Mouse (Mus musculus) urinary bladder, postnatal 14 days (tissue): ENCODE data around the gene Supt5.
"Not testable (repeated sequence)": the region's sequence is repeated elsewhere in the genome, so short reads cannot be mapped to it uniquely, and the experiment has no call there.

ENCODE experiments used
- DNase-seq: peaks from one replicate; pipeline ENCODE4 v3.0.0; 2021; ENCODE audit warnings: low spot score

Gene Supt5

DNA sequence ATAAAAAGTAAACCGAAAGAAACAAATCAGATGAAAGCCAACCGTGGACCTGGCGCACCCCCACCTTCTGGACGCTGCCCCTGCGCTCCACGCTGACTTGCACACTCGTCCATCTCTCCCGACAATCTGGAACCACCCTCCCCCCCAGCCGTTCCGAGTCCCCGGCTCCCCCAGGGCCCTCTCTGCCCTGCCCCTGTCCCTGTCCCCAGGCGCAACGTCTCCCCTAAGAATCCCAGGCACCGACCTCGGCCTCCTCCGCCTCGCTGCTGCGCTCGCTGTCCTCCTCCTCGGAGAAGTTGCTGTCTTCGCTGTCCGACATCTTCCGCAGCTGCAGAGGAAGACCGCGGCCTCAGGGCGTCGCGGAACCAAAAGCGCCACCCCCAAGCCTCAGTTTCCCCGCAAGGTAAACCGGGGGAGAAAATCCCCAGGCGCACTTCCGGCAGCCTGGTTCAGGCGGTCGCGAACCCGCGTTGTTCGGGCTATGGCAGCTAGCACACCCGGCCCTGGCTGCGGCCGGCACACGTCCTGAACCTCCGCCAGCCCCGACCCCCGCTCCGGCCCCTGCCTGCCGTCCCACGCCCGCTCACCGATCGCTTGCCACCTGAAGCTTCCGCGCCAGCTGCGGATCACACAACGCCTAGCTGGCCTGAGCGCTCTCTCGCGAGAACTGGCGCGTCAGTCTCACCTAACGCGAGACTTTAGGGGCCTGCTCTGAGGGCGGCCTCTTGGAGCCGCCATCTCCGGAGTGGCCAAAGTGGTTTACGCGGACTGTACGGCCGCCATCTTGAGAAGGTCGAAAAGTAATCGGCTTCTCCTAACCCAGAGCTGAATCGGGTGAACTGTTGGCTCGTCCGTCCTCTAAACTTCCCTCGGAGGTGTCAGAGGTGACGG, at the start of gene Supt5:
Gene Supt5, minus strand, starts transcription at position 639 of the 891 bp plus-strand sequence.
- peak; percentile 98 for DNase-seq

DNA sequence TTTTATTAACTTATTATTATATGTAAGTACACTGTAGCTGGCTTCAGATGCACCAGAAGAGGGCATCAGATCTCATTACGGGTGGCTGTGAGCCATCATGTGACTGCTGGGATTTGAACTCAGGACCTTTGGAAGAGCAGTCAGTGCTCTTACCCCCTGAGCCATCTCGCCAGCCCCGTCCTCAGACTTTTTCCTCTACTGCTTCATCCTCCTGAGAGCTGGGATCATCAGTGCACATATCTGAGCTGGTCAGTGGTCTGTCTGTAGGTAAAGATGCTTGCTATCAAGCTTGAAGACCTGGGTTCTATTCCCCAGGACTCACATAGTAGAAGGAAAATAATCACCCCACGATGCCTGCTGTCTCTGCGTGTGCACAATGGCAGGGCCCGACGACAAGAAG, 48.8 kb upstream of the Supt5 start:
- DNase-seq = not testable (repeated sequence)

DNA sequence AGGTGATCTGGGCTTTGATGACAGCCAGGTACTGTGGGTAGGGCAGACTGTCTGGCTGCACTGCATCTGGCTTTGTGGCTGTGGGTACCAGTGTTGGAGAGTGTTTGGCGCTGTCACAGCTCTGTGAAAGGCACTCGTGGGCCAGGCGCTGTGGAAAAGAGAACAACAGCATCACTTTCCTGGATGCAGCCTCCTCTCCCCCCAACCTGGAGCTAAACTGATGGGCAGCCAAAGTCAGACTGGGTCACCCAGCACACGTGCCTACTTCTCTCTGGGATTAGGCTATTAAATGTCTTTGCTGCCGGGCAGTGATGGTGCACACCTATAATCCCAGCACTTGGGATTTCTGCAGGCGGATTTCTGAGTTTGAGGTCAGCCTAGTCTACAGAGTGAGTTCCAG, 48.3 kb upstream of the Supt5 start:
- not testable (repeated sequence) for DNase-seq

DNA sequence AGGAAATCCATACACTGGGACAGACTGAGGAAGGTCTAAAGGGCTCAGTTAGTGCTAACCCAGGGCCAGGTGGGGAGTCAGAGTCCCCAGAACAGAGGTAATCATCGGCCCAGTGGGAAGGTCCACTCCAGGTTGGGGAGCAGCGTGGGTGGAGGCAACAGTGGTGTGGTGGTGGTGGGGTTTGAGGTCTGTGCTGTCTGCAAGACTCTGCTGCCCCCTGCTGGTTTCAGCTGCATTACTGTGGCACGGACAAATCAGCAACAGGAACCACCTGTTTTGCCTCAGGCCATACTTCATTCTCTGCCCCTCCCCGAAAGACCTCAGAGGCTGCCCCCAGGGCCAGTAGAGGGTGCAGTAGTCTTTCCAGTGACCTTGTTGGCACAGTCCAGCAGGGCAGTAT, 47.9 kb upstream of the Supt5 start:
- DNase-seq = peak; percentile 90

DNA sequence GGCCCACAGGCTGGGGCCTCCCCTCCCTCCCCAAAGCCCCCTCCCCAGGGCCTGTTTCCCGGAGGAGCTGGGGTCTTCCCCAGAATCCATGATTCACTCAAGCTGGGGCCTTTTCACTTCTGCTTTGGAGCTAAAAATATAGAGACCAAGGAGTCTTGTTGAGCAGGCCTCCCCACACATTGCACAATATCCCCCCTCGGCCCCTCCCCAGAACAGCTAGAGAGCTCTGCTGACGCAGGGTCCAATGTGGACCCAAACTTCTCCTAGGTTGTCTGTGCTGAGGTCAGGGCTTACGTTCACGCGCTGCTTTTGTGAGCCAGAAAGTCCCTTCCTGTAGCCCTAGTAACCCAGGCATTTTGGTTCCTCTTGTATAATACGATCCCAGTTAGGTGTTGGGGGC, 47.5 kb upstream of the Supt5 start:
- peak; percentile 29 for DNase-seq

DNA sequence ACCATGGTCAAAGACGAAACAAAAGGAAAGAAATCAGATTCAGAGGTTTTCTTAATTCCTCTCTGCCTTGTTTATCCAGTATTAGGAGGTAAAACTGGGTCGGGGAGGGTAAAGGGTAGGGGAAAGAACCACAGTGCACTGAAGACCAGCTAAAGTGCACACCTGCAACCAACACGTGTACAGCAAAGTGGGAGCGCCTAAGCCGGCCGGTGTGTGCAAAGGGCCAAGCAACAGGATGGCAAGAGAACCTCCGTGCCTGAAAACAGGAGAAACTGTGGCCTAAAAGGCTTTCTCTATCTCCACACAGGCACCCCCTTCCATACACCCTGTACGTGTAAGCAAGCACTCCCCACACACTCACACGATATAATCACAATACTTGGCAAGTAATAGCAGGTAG, 46.6 kb upstream of the Supt5 start:
- no peak for DNase-seq

DNA sequence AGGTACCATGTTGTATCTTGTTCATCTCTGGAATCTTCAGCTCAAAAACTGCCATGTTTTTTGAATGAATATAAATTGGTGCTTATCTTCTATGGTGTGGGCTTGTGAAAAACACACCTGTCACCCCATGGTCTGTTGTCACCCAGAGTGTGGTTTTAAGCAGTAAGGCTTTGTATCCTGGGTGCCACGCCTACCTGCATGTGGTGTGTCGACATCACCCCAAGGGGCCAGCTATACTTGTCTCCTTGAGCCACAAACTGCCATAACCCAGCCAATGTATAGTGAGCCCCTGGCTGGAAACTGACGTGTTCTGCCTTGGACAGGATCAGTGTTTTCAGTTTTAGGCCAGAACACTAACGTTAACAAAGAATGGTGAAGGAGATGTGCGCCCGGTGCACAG, 45.6 kb upstream of the Supt5 start:
- DNase-seq = no peak

DNA sequence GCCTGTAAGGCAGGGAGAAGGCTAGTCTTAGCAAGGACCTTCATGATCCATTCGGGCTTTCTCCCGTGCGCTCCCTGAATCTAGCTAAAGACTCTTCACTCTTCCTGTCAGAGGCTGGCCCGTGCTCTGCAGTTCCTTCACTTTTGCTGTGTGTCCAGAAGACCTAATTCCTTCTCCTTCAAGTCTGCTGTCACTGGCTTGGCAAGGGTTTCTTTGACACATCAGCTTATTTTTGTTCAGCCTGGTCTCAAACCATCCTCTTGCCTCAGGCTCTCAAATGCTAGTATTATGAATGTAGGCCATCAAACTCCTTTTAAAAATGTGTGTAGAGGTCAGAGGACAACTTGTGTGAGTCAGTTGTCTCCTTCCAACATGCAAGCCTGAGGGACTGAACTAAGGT, 45.1 kb upstream of the Supt5 start:
- no peak for DNase-seq

DNA sequence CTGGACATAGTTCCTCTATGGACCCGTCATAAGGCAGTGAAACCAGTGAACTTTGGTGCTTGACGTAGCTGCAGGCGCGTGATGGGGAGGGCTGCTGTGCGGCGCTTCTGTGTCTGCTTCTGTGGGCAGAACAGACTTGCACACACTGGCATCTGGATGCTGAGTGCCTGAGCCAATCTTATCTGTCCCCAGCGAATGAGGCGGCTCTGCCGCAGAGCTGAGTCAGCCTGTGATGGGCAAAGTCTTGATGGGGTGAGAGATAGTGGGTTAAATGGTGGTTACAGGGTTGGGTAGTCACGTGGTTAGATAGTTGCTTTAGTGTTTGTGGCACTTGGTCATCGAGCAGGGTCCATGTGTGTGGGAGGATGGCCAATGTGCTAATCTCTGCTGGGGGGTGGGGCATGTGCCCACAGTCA, 44.4 kb upstream of the Supt5 start:
- DNase-seq = peak; percentile 69

DNA sequence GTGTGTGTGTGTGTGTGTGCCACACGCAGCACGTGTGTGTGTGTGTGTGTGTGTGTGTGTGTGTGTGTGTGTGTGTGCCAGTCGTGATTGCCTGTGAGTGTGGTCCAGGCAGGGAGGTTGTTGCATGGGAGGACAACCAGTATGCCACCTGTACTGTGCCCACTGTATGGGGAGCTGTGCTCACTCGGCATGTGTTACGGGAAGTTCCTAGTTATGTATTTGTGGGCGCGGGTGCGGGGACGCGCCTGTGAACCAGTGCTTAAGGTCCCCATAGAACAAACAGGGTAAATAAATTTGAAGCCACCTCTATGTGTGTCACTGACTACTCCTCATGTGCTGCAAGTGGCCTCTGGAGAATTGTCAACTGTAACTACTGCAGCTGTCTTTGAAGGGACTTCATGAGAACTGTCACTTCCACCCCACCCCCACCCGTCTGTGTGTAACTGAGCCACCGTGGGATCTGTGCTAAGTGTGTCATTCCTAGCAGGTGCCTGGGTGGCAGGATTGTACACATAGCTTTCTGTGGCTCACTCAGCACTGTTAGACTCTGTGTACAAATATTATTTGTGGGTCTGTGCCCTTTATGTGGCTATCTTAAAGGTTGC, 43.9 kb upstream of the Supt5 start:
- DNase-seq = no peak

DNA sequence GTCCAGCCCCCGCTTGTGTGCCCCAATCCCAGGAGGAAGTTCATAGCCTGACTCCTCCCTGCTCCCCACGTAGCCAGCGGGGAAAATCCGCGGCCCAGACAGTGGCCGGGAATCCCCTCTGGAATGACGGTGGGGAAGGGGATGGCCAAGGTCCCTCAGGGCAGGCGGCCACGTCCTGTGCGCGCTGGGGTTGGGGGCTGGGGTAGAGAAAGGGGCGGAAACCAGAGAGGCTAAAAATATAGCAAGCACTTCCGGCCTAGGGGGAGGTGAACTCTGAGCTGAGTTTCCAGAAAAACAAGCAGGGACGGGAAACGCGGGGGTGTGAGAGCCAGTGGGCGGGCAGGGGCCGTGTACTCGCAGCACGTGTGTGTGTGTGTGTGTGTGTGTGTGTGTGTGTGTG, 43.4 kb upstream of the Supt5 start:
- DNase-seq = peak; percentile 91

DNA sequence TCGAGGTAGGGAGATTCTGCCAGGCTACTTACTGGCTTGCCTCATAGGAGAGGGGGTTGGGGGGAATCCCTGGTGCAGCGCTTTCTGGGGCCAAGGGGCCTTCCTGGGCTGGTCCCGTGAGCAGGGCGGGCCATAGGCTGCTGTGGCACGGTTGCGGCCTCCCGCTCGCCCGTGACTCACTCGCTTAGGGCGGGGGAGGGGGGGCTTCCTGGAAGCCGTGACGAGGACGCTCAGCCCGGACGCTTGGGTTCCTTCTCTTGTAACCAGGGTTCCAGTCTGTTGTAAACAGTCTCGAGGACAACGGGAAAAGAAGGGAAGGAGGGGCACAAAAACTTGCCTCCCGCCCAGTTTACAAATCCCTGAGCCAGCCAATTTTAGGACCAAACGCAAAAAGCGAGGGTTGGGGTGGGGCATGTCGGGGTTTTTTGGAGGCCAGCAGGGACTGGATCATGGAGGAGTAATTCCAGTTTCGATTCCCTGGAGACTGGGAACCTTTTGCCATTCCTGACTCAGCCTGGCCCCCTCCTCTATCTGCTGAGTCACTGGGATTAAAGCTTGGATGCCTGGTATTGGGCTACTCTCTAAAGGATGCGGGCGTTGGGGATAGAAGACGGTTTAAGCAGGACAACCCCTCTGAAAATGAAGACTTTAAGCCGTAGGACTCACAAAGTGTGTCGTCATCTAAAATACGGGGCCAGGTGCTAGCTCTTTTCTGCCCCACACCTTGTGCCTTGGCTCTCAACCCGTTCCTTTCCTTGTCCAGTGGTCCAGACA, 42.7 kb upstream of the Supt5 start:
- DNase-seq = peak; percentile 88

DNA sequence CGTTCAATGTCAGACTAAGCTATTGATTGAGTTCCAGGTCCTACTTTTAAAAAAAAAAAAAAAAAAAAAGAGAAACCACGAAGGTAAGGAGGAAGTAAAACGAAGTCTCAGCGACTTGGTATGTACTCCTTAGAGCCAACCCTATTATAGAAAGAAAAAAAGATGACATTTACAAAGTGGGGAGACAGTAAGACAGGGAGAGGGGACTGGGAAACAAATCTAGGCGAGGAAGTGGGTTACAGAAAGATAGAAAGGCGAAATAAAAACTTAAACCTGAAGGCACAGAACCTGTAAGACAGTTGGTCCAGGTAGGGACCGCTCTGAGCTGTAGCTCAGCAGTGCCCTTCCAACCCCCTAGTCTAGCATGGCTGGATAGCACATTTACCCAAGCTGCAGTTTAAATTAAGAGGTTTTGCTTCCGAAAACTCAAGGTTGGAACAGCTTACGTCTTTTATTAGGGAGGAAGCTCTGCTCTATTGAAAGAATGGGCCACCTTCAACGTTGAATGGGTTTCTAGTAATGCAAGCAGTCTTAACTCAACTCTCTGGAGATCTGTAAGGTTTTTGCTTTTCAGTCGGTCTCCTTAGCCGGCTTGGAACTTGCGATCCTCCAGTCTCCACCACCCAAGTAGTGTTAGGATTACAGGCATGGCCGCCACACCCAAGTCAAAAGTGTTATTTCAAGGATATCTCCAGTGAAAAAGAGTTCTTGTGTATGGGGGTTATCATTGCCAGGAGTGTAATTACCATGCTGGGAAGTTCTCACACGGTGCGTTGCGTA, 41.9 kb upstream of the Supt5 start, which contains the start of gene Zfp36:
Gene Zfp36, minus strand, starts transcription at position 17 of the 780 bp plus-strand sequence.
- DNase-seq = peak; percentile 3

DNA sequence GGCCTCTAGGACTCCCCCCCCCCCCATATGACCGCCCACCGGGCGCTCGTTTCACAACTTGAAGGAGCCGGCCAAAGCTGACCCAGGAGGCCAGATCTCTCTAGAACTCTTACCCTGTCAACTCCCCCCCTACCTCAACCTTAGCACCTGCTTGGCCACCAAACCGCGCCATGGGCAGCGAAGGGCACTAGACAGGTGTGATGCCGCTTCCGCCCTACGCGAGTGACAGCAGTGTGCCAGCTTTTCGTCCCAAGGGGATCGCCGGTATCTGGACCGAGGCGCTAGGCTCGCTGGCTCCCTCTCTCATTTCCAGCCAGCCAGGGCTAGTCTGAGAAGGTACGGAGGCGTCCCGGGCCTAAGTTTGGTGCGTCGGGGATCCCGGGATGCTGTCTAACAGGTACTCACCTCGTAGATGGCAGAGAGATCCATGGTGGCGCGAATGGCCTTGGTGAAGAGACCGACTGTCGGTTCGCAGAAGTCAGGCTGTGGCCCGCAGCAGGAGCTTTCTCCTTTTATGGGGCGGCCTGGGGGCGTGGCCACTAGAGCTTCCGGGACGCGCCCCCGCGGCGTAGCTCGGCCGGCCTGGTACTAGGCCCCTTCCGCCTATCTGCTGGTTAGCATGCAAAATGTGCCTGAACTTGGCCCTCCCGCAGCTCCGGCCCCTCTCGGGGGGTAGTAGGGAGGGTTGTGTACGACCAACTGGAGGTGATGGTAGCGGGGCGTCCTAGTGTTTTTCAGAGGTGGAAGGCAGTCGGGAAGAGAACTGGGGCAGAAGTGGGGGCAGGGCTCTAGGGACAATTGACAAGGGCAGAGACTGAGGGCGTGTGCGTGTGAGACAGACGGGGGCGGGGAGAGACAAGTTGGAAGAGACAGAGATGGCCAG, 40.5 kb upstream of the Supt5 start:
- DNase-seq = peak; percentile 98

DNA sequence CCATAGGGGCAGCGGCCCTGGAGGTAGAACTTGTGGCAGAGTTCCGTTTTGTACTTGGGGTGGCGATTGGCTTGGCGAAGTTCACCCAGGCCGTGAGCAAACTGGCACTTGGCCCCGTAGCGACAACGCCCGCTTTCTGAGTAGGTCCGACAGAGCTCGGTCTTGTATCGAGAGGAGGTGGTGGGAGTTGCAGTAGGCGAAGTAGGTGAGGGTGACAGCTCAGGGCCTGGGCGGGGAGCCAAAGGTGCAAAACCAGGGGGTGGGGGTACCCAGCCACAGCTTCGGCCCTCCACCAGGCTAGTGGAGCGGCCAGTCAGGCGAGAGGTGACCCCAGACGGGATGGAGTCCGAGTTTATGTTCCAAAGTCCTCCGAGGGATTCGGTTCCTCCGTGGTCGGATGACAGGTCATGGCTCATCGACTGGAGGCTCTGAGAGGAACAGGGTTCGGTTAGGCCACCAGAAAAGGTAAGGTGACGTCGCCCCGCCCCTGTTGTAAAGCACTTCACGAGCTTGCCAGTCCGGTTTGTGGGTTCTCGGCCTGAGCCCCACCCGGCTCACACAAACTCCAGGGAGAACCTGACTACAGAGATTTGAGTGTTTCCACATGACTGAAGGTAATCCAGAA, 39.6 kb upstream of the Supt5 start:
- DNase-seq = peak; percentile 89

DNA sequence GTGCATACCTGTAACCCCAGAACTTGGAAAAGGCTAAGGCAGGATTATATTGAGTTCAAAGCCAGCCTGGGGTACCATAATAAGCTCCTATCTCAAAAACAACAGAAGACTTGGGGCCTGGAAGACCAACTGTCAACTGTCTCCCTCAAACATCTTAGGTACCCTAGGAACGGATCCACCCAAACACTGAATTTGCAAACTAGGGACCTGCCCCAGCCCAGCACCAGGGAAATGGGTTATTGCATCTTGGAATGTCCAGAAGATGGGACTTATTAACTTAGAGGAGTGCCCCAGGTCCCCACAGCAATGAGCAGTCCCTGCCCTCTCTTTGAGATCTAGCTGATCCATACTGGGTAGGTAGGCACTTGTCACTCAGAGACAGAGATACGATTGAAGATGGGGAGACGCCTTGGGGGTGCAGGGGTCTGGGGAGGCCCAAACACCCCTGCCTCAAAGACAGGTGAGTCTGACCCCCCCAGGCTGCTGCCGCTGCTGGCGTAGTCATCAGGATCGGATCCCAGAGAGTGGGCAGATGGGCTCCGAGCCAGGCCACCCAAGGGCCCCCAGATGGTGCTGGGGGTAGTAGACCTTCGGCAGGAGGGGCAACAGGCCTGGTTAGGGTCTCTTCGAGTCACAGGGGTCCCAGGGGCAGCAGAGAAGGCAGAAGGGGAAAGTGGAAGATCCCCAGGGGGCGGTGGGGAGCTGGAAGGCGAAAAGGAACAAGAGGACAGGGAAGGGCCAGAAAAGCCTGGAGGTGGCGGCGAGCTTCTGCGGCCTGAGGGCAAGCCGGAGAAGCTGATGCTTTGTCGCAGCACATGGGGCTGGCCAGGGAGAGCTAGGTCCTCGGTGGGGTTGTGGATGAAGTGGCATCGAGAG, 38.9 kb upstream of the Supt5 start:
- peak; percentile 25 for DNase-seq

DNA sequence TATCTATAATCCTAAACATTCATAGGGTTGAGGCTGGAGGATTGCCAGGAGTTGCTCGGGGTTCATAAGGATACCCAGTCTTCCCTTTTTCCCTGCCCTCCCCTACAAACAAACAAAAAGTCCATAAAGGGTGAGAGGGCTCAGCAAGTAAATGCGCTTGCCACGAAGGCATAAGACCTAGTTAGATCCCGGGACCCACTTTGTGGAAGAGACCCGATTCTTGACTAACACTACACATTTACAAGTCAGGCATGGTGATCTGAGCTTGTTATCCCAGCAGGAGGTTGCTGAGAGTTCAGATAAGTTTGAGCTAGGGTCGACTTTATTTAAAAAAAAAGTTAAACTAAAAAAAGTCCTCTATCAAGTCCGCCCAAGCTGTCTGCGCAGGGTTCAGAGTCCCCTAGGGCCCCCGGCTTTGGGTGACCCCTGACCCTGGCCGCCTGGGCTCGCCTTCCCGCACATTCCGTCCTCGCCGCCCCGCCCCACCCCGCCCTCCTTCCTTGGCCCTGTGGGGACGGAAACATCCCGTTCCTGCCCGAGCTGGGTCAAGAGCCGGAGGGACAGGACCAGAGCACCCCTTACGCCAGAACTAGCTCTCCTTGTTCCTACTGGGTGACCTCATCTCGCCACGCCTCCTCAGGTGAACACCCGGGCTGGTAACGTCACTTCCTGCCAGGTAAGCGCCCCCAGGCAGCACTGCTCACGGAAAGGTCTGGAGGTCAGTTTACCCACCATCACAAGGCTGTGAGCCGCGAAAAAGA, 37.6 kb upstream of the Supt5 start:
- DNase-seq = peak; percentile 92

DNA sequence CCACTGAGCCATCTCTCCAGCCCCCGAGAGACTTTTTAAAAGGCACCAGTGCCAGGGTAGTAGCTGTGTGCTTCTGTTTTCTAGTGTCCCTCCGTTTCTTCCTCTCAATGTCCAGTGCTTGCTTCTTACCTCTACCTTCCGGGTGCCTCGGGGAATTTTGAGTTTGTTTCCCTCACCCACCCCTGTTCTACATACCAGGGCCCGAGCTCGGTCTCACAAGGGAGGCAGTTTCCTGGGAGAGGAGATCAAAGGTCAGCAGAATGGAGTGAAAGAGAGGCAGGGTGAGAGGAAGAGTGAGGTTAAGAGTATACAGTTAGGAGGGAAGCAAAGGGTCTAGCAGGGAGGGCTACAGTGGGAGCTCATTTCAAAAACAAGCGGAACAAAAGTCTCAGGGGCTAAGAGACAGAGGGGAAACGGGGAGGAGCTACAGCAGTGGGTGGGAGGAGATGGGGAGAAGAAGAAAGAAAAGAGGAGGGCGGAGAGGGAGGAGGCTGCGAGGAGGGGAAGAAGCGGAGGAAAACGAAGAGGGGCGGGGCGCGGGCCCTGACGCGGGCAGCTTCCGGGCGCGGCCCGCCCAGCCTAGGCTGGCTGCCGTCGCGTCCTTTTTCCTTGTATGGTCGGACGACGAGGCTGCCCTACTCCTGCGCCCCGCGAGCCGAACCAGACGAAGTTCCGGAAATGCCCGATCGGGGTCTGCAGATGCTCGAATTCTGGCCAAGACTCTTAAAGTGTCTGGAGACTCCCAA, 36.8 kb upstream of the Supt5 start:
- peak; percentile 95 for DNase-seq
